Mouse (Mus musculus): Measurements from ENCODE around the gene Fam98b. TPM values are rescaled to one million over a fixed set of nuclear protein-coding genes. Genes with fewer than 3 reads are reported as not detected.

Fam98b gene
- total and polyA plus RNA-seq, 3 experiments = 11.1 to 83.5 (median 22.3) TPM

DNA sequence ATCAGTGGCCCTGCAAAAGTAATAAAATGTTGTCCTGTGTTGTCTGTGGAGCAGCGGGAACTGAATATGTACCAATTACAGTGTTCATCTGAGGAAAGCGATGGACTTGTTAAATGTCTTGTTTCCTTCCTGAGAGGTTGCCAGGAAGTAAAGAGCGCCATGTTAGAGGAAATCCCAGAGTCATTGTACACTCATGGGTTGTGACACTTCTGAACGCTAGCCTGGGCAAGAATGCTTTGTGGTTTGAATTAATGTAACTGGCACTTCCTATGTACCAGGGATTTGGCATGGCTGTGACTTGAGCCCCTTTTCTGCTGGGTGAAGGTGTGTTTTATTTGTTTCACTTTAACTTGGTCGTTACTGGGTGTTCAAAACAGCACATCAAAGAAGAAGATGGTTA lies 12.6 kb downstream of the Fam98b start:
- in situ Hi-C loops (cut with MboI; ENCODE audit: low pct_ligation_motif_present, low pct_unique_long_range_greater_than_20kb, low sequenced_read_pairs) (no loop called here), dilution Hi-C loops (cut with MboI; ENCODE audit: extremely low pct_ligation_motif_present, extremely low pct_unique_long_range_greater_than_20kb, low sequenced_read_pairs) (no loop called here)
- Histone ChIP-seq H3K4me3 (replicated peaks in 1 of 3; ENCODE audit: low read depth in 2 of 3, low read length in 2 of 3, poor library complexity in 1 of 3) (no peak overlapping the region), H3K9me3 (replicated peaks; ENCODE audit: low read length) (no peaks in the 10 kb centered on the region), H3K27ac (ENCODE audit: insufficient read depth, low read depth) (no peak overlapping the region), H3K4me2 (ENCODE audit: insufficient read depth, low read depth, poor library complexity, severe bottlenecking) (no peak overlapping the region), H3K4me1 (ENCODE audit: control insufficient read depth in 1 of 2, insufficient read depth in 2 of 2) (peaks cover 0 to 8% of the 10 kb centered on the region in 2 experiments; a peak in 2 of 4 replicates), H3K36me3 (replicated peaks in 1 of 2; ENCODE audit: control insufficient read depth in 1 of 2, insufficient read depth in 1 of 2, low read length in 1 of 2) (peaks cover 28 to 65% of the 10 kb centered on the region in 2 experiments), H3K9ac (ENCODE audit: insufficient read depth, low read depth) (no peak overlapping the region), H3K27me3 (replicated peaks) (no peaks in the 10 kb centered on the region), H3K79me2 (replicated peaks; ENCODE audit: control insufficient read depth, extremely low read depth, insufficient read depth, poor library complexity, severe bottlenecking) (0 out of 2 replicates have a peak, but pooled peaks cover under 1% of the 10 kb centered on the region)
- TF ChIP-seq MXI1 (IDR thresholded peaks at IDR 0.05; ENCODE audit: low read depth, low read length) = no peak
- no peak for TF ChIP-seq POLR2AphosphoS2 (IDR thresholded peaks at IDR 0.05; ENCODE audit: low read depth, low read length)
- no peak for TF ChIP-seq BHLHE40 (IDR thresholded peaks at IDR 0.05; ENCODE audit: low read depth, low read length)
- no peak for TF ChIP-seq NRF1 (IDR thresholded peaks at IDR 0.05; ENCODE audit: low read depth, low read length)
- DNase-seq (ENCODE audit: extremely low read depth) = no peak

DNA sequence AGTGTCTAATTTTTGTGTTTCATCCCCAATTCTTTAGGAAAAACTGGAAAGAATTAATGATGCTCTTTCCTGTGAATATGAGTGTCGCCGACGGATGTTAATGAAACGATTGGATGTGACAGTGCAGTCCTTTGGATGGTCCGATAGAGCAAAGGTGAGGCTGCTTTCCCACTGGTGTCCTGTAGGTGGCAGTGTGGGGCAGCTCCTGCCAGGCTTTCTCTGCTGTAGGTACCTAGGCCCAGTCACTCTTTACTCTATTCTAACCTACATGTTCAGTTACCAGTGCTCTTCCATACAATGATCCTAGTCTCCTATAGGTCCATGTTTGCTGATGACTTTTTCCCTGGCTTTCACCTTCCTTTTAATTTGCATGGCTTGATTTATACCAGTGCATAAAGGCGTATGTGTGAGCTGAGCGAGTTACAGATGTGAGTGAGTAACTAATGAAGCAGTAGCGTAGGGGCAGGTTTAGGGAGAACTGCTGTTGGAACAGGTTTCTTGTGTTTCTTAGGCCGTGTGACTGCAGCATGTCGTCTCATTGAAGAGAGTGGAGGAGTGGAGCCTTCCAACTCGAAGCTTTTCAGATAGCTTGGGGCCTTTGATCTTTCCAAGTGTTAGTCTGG lies 14.4 kb downstream of the Fam98b start:
- Histone ChIP-seq H3K9me3 (replicated peaks; ENCODE audit: low read length) (no peaks in the 10 kb centered on the region), H3K4me2 (ENCODE audit: insufficient read depth, low read depth, poor library complexity, severe bottlenecking) (no peak overlapping the region), H3K9ac (ENCODE audit: insufficient read depth, low read depth) (no peak overlapping the region), H3K4me1 (ENCODE audit: control insufficient read depth in 1 of 2, insufficient read depth in 2 of 2) (peaks cover 0 to 7% of the 10 kb centered on the region in 2 experiments; a peak in 2 of 4 replicates), H3K36me3 (replicated peaks in 1 of 2; ENCODE audit: control insufficient read depth in 1 of 2, insufficient read depth in 1 of 2, low read length in 1 of 2) (peaks cover 38 to 71% of the 10 kb centered on the region in 2 experiments), H3K27ac (ENCODE audit: insufficient read depth, low read depth) (no peak overlapping the region), H3K4me3 (replicated peaks in 1 of 3; ENCODE audit: low read depth in 2 of 3, low read length in 2 of 3, poor library complexity in 1 of 3) (no peak overlapping the region), H3K79me2 (replicated peaks; ENCODE audit: control insufficient read depth, extremely low read depth, insufficient read depth, poor library complexity, severe bottlenecking) (no peaks in the 10 kb centered on the region), H3K27me3 (replicated peaks) (no peaks in the 10 kb centered on the region)
- peak; percentile 65 for DNase-seq (ENCODE audit: extremely low read depth)
- in situ Hi-C loops (cut with MboI; ENCODE audit: low pct_ligation_motif_present, low pct_unique_long_range_greater_than_20kb, low sequenced_read_pairs) (no loop called here), dilution Hi-C loops (cut with MboI; ENCODE audit: extremely low pct_ligation_motif_present, extremely low pct_unique_long_range_greater_than_20kb, low sequenced_read_pairs) (no loop called here)
- TF ChIP-seq MAFK (IDR thresholded peaks at IDR 0.05; ENCODE audit: insufficient replicate concordance, low read length) (no peak), USF2 (conservative IDR thresholded peaks at IDR 0.05; ENCODE audit: low read depth, low read length) (no peak), CTCF (conservative IDR thresholded peaks at IDR 0.05 in 1 of 2, IDR thresholded peaks at IDR 0.05 in 1 of 2; ENCODE audit: low read depth in 2 of 2, low read length in 2 of 2) (peak; percentile 89 to 91), ZMIZ1 (IDR thresholded peaks at IDR 0.05; ENCODE audit: low read depth, low read length) (no peak), RAD21 (IDR thresholded peaks at IDR 0.05; ENCODE audit: low read depth, low read length) (peak; percentile 82), NELFE (IDR thresholded peaks at IDR 0.05; ENCODE audit: low read depth, low read length) (0 out of 2 replicates have a peak, but pooled peaks have one; percentile 10), RCOR1 (conservative IDR thresholded peaks at IDR 0.05; ENCODE audit: low read depth, low read length) (no peak), SMC3 (IDR thresholded peaks at IDR 0.05; ENCODE audit: low read depth, low read length) (peak; percentile 79), ZC3H11A (IDR thresholded peaks at IDR 0.05; ENCODE audit: low read depth, low read length) (peak; percentile 49), EP300 (IDR thresholded peaks at IDR 0.05; ENCODE audit: low read length) (no peak), POLR2A (IDR thresholded peaks at IDR 0.05; ENCODE audit: low read depth, low read length) (no peak), MYC (IDR thresholded peaks at IDR 0.05; ENCODE audit: low read depth, low read length) (no peak), USF1 (IDR thresholded peaks at IDR 0.05; ENCODE audit: low read depth, low read length) (no peak), IRF4 (IDR thresholded peaks at IDR 0.05; ENCODE audit: low read depth, low read length) (no peak), HCFC1 (IDR thresholded peaks at IDR 0.05; ENCODE audit: low read depth, low read length) (no peak), MAX (IDR thresholded peaks at IDR 0.05; ENCODE audit: low read length) (0 out of 2 replicates have a peak, but pooled peaks have one; percentile 34), SIN3A (IDR thresholded peaks at IDR 0.05; ENCODE audit: low read length) (no peak), ZNF384 (IDR thresholded peaks at IDR 0.05; ENCODE audit: low read depth, low read length) (no peak), JUN (IDR thresholded peaks at IDR 0.05; ENCODE audit: insufficient read depth, low read depth, low read length) (no peak), ZKSCAN1 (IDR thresholded peaks at IDR 0.05; ENCODE audit: borderline replicate concordance, low read depth, low read length) (no peak), TCF12 (IDR thresholded peaks at IDR 0.05; ENCODE audit: low read depth, low read length) (no peak)
